Mouse (Mus musculus): Measurements from ENCODE around the gene Prima1. TPM values are rescaled to one million over a fixed set of nuclear protein-coding genes. Genes with fewer than 3 reads are reported as not detected.

Gene Prima1
- polyA plus RNA-seq, 1 experiment = not detected

DNA sequence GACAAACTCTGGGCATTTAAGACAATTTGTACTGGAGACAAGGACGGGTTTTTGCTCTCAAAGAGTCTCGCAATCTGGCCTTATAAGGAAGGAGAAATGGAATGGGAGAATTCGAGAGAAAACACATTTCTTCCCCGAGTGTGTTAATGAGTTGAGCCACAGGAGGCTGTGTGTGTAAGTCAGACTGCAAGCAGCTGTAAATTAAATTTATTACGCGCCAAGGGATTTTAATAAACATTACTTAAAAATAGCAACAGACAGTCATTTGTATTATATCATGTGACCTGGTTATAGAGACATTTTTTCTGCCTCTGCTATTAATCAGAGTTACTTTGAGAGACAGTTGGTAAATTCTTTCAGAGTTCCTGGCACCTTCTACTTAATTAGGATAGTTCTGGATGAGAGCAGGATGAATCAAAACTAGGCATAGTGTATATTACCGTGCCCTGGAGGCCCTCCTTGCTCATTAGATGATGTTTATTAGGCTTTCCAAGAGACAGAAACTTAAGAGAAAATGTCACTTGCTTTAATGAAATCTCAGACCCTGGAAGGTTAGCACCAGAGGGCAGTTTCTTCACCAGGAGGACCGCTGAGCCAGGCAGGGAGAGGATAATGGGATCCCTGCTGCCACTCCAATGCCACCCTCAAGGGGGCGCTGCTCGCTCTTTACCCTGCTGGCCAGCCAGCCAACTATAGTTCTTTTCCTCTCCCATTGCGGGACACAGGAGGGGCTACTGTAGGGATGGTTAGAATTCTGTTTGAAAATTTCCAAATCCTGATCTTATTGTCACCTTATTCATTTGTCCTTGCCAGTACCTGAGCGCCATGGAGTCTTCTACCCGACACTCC is 20.3 kb upstream of the Prima1 start:
- Histone ChIP-seq H3K4me3 (replicated peaks) (no peak overlapping the region), H3K4me1 (no peaks in the 10 kb centered on the region), H3K9me3 (no peaks in the 10 kb centered on the region), H3K36me3 (replicated peaks; ENCODE audit: low read length) (no peaks in the 10 kb centered on the region), H3K27me3 (replicated peaks) (no peaks in the 10 kb centered on the region)
- TF ChIP-seq GATA1 (IDR thresholded peaks at IDR 0.05; ENCODE audit: borderline replicate concordance, low read length) (no peak), FLI1 (IDR thresholded peaks at IDR 0.05; ENCODE audit: low read length) (no peak)

- no peak overlapping the region for H3K4me3 ChIP-seq (replicated peaks)
- no peaks in the 10 kb centered on the region for H3K4me1 ChIP-seq
- no peaks in the 10 kb centered on the region for H3K36me3 ChIP-seq (replicated peaks; ENCODE audit: low read length)
- peaks cover 16% of the 10 kb centered on the region for H3K9me3 ChIP-seq
- H3K27me3 ChIP-seq (replicated peaks) = peaks cover under 1% of the 10 kb centered on the region
- TF ChIP-seq FLI1 (IDR thresholded peaks at IDR 0.05; ENCODE audit: low read length) (no peak), GATA1 (IDR thresholded peaks at IDR 0.05; ENCODE audit: borderline replicate concordance, low read length) (no peak)
Observed at GRCm38 (mm10) chr12:103252901-103253434, 11.0 kb upstream of the Prima1 start.

DNA sequence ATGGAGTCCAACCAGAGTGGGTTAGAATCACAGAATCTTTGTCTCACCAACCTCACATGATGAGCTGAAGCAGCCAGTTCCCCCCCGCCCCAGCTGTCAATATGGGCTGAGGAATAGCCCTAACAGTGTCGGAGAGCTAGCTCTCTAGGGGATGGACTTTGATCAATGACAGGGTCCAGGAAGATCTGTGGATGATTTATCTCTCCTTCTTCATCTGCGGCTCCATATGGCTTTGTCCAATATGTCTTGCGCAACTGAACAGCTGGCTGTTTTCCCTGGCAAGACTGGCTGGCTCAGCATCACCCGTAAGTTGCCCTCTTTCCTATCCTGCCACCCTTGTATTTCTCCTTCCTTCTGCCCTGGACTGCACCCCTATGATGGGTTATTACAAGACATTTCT is 9.2 kb upstream of the Prima1 start:
- H3K36me3 ChIP-seq (replicated peaks; ENCODE audit: low read length) = no peaks in the 10 kb centered on the region
- no peaks in the 10 kb centered on the region for H3K4me1 ChIP-seq
- H3K9me3 ChIP-seq = peaks cover 19% of the 10 kb centered on the region
- H3K27me3 ChIP-seq (replicated peaks) = peaks cover 2% of the 10 kb centered on the region
- no peak overlapping the region for H3K4me3 ChIP-seq (replicated peaks)
- TF ChIP-seq FLI1 (IDR thresholded peaks at IDR 0.05; ENCODE audit: low read length) (no peak), GATA1 (IDR thresholded peaks at IDR 0.05; ENCODE audit: borderline replicate concordance, low read length) (no peak)

DNA sequence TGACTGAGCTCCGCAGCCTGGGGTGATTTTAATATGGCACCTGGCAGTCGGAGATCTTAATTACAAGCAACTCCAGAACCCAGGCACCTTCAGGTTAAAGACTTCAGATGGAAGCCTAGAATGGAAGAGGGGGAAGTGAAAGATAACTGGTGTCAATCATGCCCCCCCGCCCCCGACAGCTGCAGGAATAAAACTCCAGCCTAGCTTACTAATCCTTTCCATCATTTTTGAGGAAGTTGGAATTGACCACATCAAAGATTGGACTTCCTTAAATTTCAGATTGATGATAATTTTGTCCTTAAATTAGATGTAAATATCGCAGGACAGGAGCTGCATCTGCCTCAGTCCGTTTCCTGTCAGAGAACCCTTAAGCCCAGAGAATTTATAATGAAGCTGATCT is 8.4 kb upstream of the Prima1 start:
- TF ChIP-seq GATA1 (IDR thresholded peaks at IDR 0.05; ENCODE audit: borderline replicate concordance, low read length) = no peak
- TF ChIP-seq FLI1 (IDR thresholded peaks at IDR 0.05; ENCODE audit: low read length) = no peak
- H3K9me3 ChIP-seq = peaks cover 19% of the 10 kb centered on the region

GRCm38 (mm10) chr12:103243041-103243440 is 1.1 kb upstream of the Prima1 start:
- no peak for TF ChIP-seq FLI1 (IDR thresholded peaks at IDR 0.05; ENCODE audit: low read length)
- no peak for TF ChIP-seq GATA1 (IDR thresholded peaks at IDR 0.05; ENCODE audit: borderline replicate concordance, low read length)
- peaks cover 60% of the 10 kb centered on the region for H3K27me3 ChIP-seq (replicated peaks)
- no peak overlapping the region for H3K4me3 ChIP-seq (replicated peaks)
- H3K9me3 ChIP-seq = peaks cover 3% of the 10 kb centered on the region; the same call in 1 of the 2 replicates
- no peaks in the 10 kb centered on the region for H3K36me3 ChIP-seq (replicated peaks; ENCODE audit: low read length)
- H3K4me1 ChIP-seq = no peaks in the 10 kb centered on the region

More for the DNA sequence above, 8.4 kb upstream of the Prima1 start:
- H3K4me1 ChIP-seq = no peaks in the 10 kb centered on the region
- no peak overlapping the region for H3K4me3 ChIP-seq (replicated peaks)
- H3K27me3 ChIP-seq (replicated peaks) = peaks cover 2% of the 10 kb centered on the region
- no peaks in the 10 kb centered on the region for H3K36me3 ChIP-seq (replicated peaks; ENCODE audit: low read length)

DNA sequence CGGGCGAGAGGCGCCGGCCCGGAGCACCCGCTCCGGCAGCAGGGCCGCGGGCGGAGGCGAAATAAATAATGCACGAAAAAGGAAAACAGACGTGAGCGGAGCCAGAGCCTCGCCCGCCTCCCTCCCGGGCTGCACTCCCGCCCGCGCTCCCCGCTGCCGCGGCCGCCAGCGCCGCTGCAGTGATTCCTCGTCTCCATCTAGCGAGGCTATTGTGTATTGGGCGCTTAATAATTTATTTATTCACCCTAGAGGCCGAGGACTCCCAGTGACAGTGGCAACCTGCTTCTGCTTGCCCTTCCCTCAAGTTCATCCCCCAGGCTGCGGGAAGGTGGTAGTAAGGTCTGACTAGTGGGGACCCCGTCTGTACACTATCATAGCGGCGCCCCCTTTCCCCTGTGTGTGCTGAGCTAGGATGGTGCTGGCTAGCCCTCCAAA is 658 bp upstream of the Prima1 start:
- Histone ChIP-seq H3K36me3 (replicated peaks; ENCODE audit: low read length) (no peaks in the 10 kb centered on the region), H3K27me3 (replicated peaks) (peaks cover 61% of the 10 kb centered on the region), H3K9me3 (no peaks in the 10 kb centered on the region), H3K4me3 (replicated peaks) (no peak overlapping the region), H3K4me1 (no peaks in the 10 kb centered on the region)
- no peak for TF ChIP-seq FLI1 (IDR thresholded peaks at IDR 0.05; ENCODE audit: low read length)
- no peak for TF ChIP-seq GATA1 (IDR thresholded peaks at IDR 0.05; ENCODE audit: borderline replicate concordance, low read length)

DNA sequence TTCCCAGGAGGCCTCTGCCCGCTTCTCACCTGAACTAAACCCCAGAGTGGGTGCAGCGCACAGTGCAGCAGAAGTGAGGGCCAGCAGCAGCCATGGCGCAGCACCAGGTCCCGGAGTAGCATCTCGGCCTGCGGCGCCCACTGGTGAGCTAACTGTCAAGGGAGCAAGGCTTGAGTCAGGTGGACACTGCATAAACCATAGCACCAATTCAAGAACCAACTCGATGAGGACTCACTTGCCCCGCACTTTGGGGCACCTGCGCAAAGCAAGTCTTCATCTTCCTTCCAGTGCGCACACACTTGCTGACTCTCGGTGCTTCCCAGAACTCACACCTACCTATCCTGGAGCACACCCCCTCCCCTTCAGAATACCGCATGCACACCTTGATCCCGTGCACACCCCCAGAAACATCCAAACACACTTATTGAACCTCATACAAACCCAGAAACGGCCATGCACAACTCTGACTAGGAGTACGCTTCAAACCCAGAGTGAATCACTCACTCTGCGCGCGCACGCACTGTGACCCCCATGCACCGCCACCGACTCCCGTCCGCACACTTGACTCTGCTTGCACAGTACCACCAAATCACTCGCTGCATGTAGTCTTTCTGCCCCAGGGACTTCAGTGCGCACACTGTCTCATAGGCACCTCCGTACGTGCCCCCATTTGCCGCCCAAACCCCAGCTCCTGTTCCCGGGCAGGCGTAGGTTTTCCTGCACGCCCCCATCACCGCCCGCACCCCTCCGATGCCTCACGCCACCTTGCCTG is 453 bp downstream of the Prima1 start:
- Histone ChIP-seq H3K36me3 (replicated peaks; ENCODE audit: low read length) (no peaks in the 10 kb centered on the region), H3K4me3 (replicated peaks) (no peak overlapping the region), H3K4me1 (no peaks in the 10 kb centered on the region), H3K27me3 (replicated peaks) (peaks cover 61% of the 10 kb centered on the region), H3K9me3 (no peaks in the 10 kb centered on the region)
- TF ChIP-seq GATA1 (IDR thresholded peaks at IDR 0.05; ENCODE audit: borderline replicate concordance, low read length) (no peak), FLI1 (IDR thresholded peaks at IDR 0.05; ENCODE audit: low read length) (no peak)

DNA sequence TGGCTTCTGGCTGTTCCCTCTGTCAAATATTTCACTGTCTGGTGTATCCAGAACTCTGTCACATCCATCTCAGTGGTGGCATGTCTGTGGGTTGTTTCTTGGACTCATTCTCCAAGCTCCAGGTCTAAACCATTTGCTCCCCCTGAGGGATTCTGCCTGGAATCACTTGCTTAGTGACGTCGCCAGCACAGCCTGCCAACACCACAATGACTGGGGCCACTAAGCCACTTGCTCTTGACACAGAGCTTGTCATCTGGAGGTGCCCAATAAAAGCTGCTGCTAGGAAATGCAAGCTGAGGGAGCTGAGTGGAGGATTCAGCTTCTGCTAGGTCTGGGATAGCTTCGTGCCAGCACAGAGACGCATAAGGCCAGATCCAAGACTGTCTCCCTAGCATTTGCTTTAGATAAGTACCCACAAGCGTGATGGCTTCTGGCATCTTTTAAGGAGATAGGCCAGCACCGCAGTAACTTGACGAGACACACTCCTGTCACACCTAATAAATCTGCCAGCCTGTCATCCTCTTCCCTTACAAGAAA is 3.0 kb downstream of the Prima1 start:
- no peaks in the 10 kb centered on the region for H3K36me3 ChIP-seq (replicated peaks; ENCODE audit: low read length)
- no peak overlapping the region for H3K4me3 ChIP-seq (replicated peaks)
- TF ChIP-seq GATA1 (IDR thresholded peaks at IDR 0.05; ENCODE audit: borderline replicate concordance, low read length) (no peak), FLI1 (IDR thresholded peaks at IDR 0.05; ENCODE audit: low read length) (no peak)
- no peaks in the 10 kb centered on the region for H3K9me3 ChIP-seq
- no peaks in the 10 kb centered on the region for H3K4me1 ChIP-seq
- H3K27me3 ChIP-seq (replicated peaks) = peaks cover 51% of the 10 kb centered on the region

DNA sequence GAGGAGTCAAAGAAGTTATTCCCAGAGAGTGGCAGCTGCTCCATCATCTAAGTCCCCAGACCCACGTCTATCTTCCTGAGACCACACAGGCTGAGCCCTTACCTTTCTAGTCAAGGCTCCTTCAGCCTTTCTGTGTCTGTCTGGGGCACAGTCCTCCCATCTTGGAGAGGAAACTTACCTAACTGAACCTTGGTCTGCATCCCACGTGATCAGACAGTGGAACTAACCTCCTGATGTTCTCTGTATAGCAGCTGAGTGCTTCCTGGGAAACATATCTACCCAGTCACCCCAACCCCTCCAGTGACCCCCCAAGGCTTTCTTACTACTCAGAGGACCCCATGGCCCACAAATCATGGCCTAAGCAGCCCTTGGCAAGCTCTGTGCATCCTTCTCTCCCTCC is 6.1 kb downstream of the Prima1 start:
- H3K36me3 ChIP-seq (replicated peaks; ENCODE audit: low read length) = no peaks in the 10 kb centered on the region
- H3K9me3 ChIP-seq = no peaks in the 10 kb centered on the region
- no peak overlapping the region for H3K4me3 ChIP-seq (replicated peaks)
- no peaks in the 10 kb centered on the region for H3K4me1 ChIP-seq
- TF ChIP-seq FLI1 (IDR thresholded peaks at IDR 0.05; ENCODE audit: low read length) (no peak), GATA1 (IDR thresholded peaks at IDR 0.05; ENCODE audit: borderline replicate concordance, low read length) (no peak)
- peaks cover 22% of the 10 kb centered on the region for H3K27me3 ChIP-seq (replicated peaks)
